Mouse (Mus musculus) forebrain, postnatal 0 days (tissue): ENCODE measurements around the gene Aqp1. TPM values are rescaled to one million over a fixed set of nuclear protein-coding genes. Genes with fewer than 3 reads are reported as not detected.

Experiments
- ATAC-seq: fragments of 200-750 bp; cut with Nextera tagmentation; 2 replicates; pipeline ENCODE4 v1.8.0; 2017; ENCODE audit warnings: mild to moderate bottlenecking, moderate library complexity
- DNase-seq: peaks from one replicate; pipeline ENCODE4 v3.0.0-alpha.2; 2015
- H3K27ac ChIP-seq: fragments of 300-500 bp; sonication (generic); 2 replicates; pipeline ENCODE4 v1.5.1; 2014; ENCODE audit warnings: low read depth, mild to moderate bottlenecking, antibody characterized with exemption, low read length, moderate library complexity, mixed read lengths
- H3K27me3 ChIP-seq: fragments of 300-500 bp; sonication (generic); 2 replicates; pipeline ENCODE4 v1.6.1; 2014; ENCODE audit warnings: mild to moderate bottlenecking, low read length, mixed read lengths; ENCODE audit not compliant: insufficient read depth
- H3K36me3 ChIP-seq: fragments of 300-500 bp; sonication (generic); 2 replicates; pipeline ENCODE4 v1.6.1; 2014; ENCODE audit warnings: mild to moderate bottlenecking, moderate library complexity; ENCODE audit not compliant: insufficient read depth
- H3K4me1 ChIP-seq: fragments of 300-500 bp; sonication (generic); 2 replicates; pipeline ENCODE4 v1.6.1; 2014; ENCODE audit warnings: antibody characterized with exemption; ENCODE audit not compliant: insufficient read depth
- H3K4me2 ChIP-seq: fragments of 300-500 bp; sonication (generic); 2 replicates; pipeline ENCODE4 v1.6.1; 2014; ENCODE audit warnings: low read depth, mild to moderate bottlenecking, moderate library complexity
- H3K4me3 ChIP-seq: fragments of 300-500 bp; sonication (generic); 2 replicates; pipeline ENCODE4 v1.5.1; 2014; ENCODE audit warnings: low read depth, low read length, mixed read lengths
- H3K9ac ChIP-seq: fragments of 300-500 bp; sonication (generic); 2 replicates; pipeline ENCODE4 v1.6.1; 2014; ENCODE audit warnings: mild to moderate bottlenecking
- H3K9me3 ChIP-seq: fragments of 300-500 bp; sonication (generic); 2 replicates; pipeline ENCODE4 v1.6.1; 2016; ENCODE audit warnings: low read length
- CTCF ChIP-seq: sonication (generic); IDR thresholded peaks from 2 replicates; pipeline ENCODE4 v1.5.1; 2016; ENCODE audit warnings: antibody characterized with exemption, control low read depth, low read depth
- WGBS: fragments of 180-500 bp; shearing (Covaris S2); extraction: QIAGEN DNeasy Blood & Tissue Kit; methylation state at CpG from one replicate; pipeline ENCODE4 v1.1.7; 2014; 5-methylcytosine and 5-hydroxymethylcytosine counted together
- polyA plus RNA-seq: library from polyadenylated mRNA; unstranded; fragments of >200 nt; fragmentation: Nextera tagmentation; extraction: Ambion mirVana; gene quantifications from 2 replicates; pipeline ENCODE4 v1.2.1, GENCODE M21; 2015
- total RNA-seq: library from RNA; depleted of rRNA; stranded (reverse); fragments of >200 nt; gene quantifications from 2 replicates; pipeline ENCODE4 v1.2.3, GENCODE M21; 2014

The Aqp1 gene
- total and polyA plus RNA-seq, 2 experiments from 2014 or later: 11.9 to 13.0 TPM

DNA sequence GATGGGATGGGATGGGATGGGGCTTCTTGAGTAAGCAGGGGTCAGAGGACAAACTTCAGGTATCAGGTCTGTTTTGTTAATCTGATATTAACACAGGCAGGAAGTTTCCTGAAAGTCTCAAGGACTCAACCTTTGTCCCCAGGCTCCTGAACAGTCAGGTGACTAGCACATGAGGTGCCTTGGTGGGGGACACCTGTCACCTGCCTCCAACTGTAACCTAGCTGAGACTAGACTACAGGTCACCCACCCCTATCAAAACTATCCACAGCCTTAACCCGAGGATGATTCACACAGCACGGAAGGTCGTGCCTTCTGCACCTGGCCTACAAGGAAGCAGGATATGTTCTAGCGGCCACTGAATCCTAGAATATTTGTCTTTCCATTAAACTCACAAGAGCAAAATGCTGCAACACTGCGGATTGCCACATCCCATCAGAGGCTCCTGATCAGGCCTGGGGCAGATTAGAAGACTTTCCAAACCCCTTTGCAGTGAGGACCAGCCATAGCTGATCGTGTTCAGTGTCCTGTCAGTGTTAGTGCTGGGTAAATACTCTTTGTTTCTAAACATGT, 14.2 kb downstream of the Aqp1 start:
- TF ChIP-seq CTCF: no peak
- no peak for ATAC-seq
- H3K27me3 ChIP-seq: no peaks in the 10 kb centered on the region

DNA sequence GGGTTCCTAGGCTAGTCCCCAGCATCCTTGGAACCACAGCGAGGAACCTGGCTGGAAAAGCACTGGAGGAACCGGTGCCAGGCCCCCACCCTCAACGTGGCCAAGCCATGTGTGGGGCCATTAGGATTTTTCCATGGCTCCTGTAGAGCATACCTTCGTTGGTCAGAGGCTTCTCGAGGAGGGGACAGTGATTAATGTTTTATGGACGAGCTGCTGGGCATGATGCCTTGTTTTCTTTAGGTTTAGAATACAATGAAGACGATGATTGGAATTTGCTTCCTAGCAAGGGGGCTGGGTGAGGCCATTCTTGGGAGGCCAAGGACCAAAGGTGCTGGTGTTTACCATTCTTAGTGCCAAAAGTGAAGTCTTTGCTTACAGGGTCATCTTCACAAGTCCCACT, 15.5 kb downstream of the Aqp1 start:
- DNase-seq: no peak

More for the DNA sequence above, 14.2 kb downstream of the Aqp1 start:
- Histone ChIP-seq H3K27ac (no peak overlapping the region), H3K36me3 (no peaks in the 10 kb centered on the region), H3K9me3 (no peaks in the 10 kb centered on the region), H3K4me1 (no peaks in the 10 kb centered on the region), H3K9ac (no peak overlapping the region), H3K4me2 (no peak overlapping the region), H3K4me3 (no peak overlapping the region)
- 96% methylated on average over 6 of the region's 6 CpGs for WGBS
- DNase-seq: no peak

DNA sequence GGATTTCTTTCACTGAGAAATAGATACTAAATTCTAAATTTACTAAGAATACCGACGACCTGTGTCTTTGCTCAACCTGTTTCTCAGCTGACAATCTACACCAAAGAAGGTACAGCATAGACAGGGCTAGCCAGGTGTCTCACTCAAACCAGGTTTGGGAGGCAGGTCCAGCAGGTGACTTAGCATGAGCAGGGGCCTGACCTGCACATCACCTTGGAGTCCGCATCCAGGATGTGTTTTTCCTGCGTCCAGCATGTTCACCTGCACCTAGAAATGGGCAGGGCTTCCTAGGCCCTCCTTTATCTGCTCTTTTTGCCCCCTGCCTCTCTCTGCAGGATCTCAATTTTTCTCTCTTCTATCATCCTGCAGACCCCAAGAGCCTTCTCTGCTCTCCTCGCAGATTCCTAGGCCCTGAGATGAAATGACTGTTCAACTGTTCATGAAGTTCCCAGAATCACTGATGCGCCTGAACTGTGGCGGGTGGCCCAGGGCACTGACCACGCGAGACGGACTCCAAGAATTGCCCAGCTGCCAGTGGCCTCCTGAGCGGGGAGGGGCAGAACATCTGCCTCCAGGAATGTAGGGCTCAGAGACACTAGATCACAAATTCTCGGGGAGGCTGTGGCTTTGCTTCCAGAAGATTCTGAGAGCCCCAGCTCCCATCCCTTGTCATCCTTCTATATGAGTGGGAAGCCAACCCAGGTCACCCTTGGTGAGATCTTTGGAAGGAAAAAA, 17.6 kb downstream of the Aqp1 start:
- no peak overlapping the region for H3K27ac ChIP-seq
- no peak overlapping the region for H3K9ac ChIP-seq
- no peaks in the 10 kb centered on the region for H3K27me3 ChIP-seq
- no peaks in the 10 kb centered on the region for H3K9me3 ChIP-seq
- H3K4me3 ChIP-seq: no peak overlapping the region
- no peaks in the 10 kb centered on the region for H3K4me1 ChIP-seq
- 92% methylated on average over 12 of the region's 12 CpGs for WGBS
- H3K4me2 ChIP-seq: no peak overlapping the region
- no peaks in the 10 kb centered on the region for H3K36me3 ChIP-seq
- DNase-seq: no peak
- no peak for TF ChIP-seq CTCF
- no peak for ATAC-seq

More for the DNA sequence above, 15.5 kb downstream of the Aqp1 start:
- H3K4me1 ChIP-seq: no peaks in the 10 kb centered on the region
- no peak overlapping the region for H3K4me2 ChIP-seq
- no peak overlapping the region for H3K4me3 ChIP-seq
- TF ChIP-seq CTCF: no peak
- H3K36me3 ChIP-seq: no peaks in the 10 kb centered on the region
- no peak overlapping the region for H3K27ac ChIP-seq
- ATAC-seq: no peak
- 80% methylated on average over 7 of the region's 7 CpGs for WGBS
- no peaks in the 10 kb centered on the region for H3K9me3 ChIP-seq
- no peak overlapping the region for H3K9ac ChIP-seq
- no peaks in the 10 kb centered on the region for H3K27me3 ChIP-seq

DNA sequence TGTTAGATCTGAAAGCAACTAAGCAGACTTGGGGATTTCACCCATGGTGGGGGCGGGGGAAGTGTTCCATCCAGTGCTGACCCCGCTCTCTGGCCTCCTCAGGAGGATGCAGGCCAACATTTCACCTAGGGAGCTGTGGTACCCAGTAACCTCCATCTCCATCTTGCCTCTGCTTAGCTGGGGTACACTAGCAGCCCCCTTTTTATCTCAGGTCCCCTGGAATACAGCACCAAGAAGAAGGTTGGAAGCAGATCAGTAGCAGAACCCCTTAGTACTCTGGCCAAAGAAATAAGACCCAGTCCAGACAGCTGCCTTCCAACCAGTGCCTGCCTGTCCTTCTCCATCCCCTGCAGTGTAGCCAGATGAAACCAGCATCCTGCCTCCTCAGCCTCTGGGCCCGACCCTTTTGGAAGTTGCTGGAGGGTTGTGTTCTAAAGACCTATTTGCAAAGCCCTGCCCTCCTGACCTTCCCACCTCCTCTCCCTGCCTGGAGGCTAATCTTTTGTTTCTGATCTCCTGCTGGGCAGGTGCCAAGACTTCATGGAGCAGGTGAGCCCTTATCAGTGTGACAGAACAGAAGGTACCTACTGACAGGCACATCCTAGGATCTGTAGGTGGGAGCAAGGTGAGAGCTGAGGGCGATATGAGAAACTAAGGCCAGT, 18.4 kb downstream of the Aqp1 start:
- WGBS: 72% methylated on average over 4 of the region's 4 CpGs
- no peaks in the 10 kb centered on the region for H3K36me3 ChIP-seq
- DNase-seq (no peak), ATAC-seq (no peak)
- H3K27ac ChIP-seq: no peak overlapping the region
- H3K9ac ChIP-seq: no peak overlapping the region
- no peaks in the 10 kb centered on the region for H3K4me1 ChIP-seq
- TF ChIP-seq CTCF: no peak
- no peaks in the 10 kb centered on the region for H3K9me3 ChIP-seq
- H3K4me3 ChIP-seq: no peak overlapping the region
- H3K27me3 ChIP-seq: no peaks in the 10 kb centered on the region
- H3K4me2 ChIP-seq: no peak overlapping the region

DNA sequence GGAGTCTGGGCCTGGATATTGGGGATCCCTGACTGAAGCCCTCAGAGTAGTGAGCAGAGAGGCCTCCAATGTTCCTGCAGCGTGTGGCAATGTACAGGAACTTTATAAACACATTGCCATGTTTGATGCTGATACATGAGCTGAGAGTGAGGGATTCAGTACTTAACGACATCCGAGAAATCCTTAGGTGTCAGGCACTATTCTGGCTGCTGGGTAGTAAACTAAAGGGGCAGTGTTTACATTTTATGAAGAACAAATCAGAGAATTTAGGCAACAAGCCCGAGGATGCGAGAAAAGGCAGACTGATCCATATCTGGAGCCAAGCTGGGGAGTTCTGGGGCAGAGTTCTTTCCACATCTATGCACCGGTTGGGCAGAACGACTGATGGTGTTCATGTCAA, 19.3 kb downstream of the Aqp1 start:
- Histone ChIP-seq H3K4me2 (no peak overlapping the region), H3K27me3 (no peaks in the 10 kb centered on the region), H3K9ac (no peak overlapping the region), H3K4me3 (no peak overlapping the region), H3K4me1 (no peaks in the 10 kb centered on the region), H3K27ac (no peak overlapping the region), H3K36me3 (no peaks in the 10 kb centered on the region), H3K9me3 (no peaks in the 10 kb centered on the region)
- ATAC-seq: no peak
- no peak for DNase-seq
- WGBS: 74% methylated on average over 7 of the region's 7 CpGs
- TF ChIP-seq CTCF: no peak

DNA sequence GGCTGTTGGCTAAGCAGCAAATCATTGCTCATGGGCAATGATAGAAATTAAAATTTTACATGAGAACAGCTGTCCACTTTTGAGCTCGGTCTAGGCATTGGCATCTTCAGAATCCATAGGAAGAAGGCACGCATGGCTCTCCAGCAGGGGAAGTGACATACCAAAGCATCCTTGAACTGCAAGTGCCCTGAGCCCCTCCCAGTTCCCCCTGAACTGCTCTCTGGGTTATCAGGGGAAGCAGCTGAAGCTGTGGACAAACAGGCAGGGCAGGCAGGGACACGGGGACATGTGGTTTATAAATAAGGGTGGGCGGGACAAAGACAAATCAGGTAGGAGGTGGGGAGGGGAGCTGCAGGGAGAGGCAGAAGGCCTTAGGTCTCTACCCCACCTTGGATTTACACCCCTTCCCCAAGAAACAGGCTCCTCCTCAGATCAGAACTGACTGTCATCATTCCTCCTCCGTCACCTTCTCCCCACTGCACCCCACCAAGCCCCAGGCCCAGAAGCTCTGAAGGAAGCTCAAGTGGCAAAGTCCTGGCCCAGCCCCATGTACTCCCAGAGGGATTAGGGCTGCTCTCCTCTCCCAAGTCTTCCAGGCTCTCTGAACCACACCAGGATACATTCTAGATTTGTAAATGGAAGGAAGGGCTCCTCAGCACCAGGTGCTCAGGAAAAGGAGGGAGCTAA, 19.9 kb downstream of the Aqp1 start:
- 75% methylated on average over 5 of the region's 5 CpGs for WGBS
- DNase-seq: no peak

More for the DNA sequence above, 19.9 kb downstream of the Aqp1 start:
- ATAC-seq: no peak
- no peak for TF ChIP-seq CTCF
- H3K27me3 ChIP-seq: no peaks in the 10 kb centered on the region
- no peaks in the 10 kb centered on the region for H3K36me3 ChIP-seq
- H3K4me3 ChIP-seq: no peak overlapping the region
- H3K4me1 ChIP-seq: no peaks in the 10 kb centered on the region
- no peak overlapping the region for H3K4me2 ChIP-seq
- H3K9me3 ChIP-seq: no peaks in the 10 kb centered on the region
- H3K9ac ChIP-seq: no peak overlapping the region
- H3K27ac ChIP-seq: no peak overlapping the region
